ENCODE assay signal across 27 mouse cellular contexts in the genomic region with DNA sequence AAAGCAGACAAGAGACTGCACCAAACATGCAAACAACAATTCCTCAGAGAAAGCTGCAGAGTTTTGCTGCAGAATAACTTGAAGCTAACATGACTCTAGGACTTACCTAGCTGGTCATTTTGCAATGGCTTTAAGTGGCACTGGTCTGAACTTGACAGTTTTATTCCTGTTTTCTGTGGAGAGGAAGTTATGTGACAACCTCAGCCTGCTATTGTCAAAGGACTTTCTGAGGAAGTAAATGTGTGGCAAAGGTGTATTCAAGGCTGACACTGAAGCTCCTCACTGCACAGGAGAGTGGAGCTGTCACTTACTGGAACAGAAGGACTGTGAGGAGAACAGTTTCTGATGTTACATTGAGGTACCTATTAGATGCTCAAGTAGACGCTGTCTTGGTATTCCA. TPM values are rescaled to one million over a fixed set of nuclear protein-coding genes. Genes with fewer than 3 reads are reported as not detected.
DNase-seq lines count a peak whose midpoint lies in the region; ATAC-seq and TF ChIP-seq lines count a peak whose summit lies in the region.
"Had no signal": no experiment of that assay in that cellular context is flagged by ENCODE, and none has a peak within 500 bp of the region (broad histone marks: within the 10 kb centered on the region; RNA-seq: fewer than 3 reads in every experiment).

No protein-coding gene starts in this region.

- no peak overlapping the region for H3K4me2 ChIP-seq in liver, postnatal 0 days (ENCODE audit: low read depth, low read length)
- no peak overlapping the region for H3K4me2 ChIP-seq in liver, embryonic 11.5 days
- H3K4me2 ChIP-seq: heart, embryonic 13.5 days; hindbrain, embryonic 13.5 days; liver, embryonic 13.5 days; midbrain, embryonic 13.5 days; stomach, embryonic 15.5 days had no signal

- 0 out of 2 replicates have a peak, but pooled peaks cover 2% of the 10 kb centered on the region for H3K4me1 ChIP-seq in liver, postnatal 0 days (ENCODE audit: insufficient read depth)
- H3K4me1 ChIP-seq in liver, embryonic 11.5 days (replicated peaks; ENCODE audit: control insufficient read depth, insufficient read depth, low read length) = no peaks in the 10 kb centered on the region
- H3K4me1 ChIP-seq: forebrain, embryonic 10.5 days; hindbrain, embryonic 13.5 days; liver, embryonic 13.5 days; megakaryocyte, embryonic 14.5 days; midbrain, embryonic 13.5 days; stomach, embryonic 15.5 days had no signal

- no peaks in the 10 kb centered on the region for H3K27me3 ChIP-seq in liver, postnatal 0 days (ENCODE audit: insufficient read depth, low read length)
- H3K27me3 ChIP-seq in liver, embryonic 11.5 days (replicated peaks; ENCODE audit: control insufficient read depth, insufficient read depth, low read length) = no peaks in the 10 kb centered on the region
- H3K27me3 ChIP-seq: CH12.LX; heart, embryonic 13.5 days; hindbrain, embryonic 13.5 days; liver, embryonic 13.5 days; megakaryocyte, embryonic 14.5 days; midbrain, embryonic 13.5 days; stomach, embryonic 15.5 days had no signal

- peak overlapping the region; percentile 79 for H3K27ac ChIP-seq in liver, postnatal 0 days (ENCODE audit: low read depth)
- no peak overlapping the region for H3K27ac ChIP-seq in liver, embryonic 11.5 days (ENCODE audit: low read depth, low read length)
- H3K27ac ChIP-seq: forebrain, embryonic 10.5 days; heart, adult 2 months; heart, embryonic 13.5 days; hindbrain, embryonic 13.5 days; liver, embryonic 13.5 days; midbrain, embryonic 13.5 days; stomach, embryonic 15.5 days had no signal

- H3K4me3 ChIP-seq in liver, postnatal 0 days (ENCODE audit: low read depth, low read length) = no peak overlapping the region
- H3K4me3 ChIP-seq in liver, embryonic 11.5 days (ENCODE audit: low read depth, low read length) = no peak overlapping the region
- H3K4me3 ChIP-seq: forebrain, embryonic 10.5 days; heart, adult 2 months; heart, embryonic 13.5 days; hindbrain, embryonic 13.5 days; liver, embryonic 13.5 days; megakaryocyte, embryonic 14.5 days; midbrain, embryonic 13.5 days; stomach, embryonic 15.5 days had no signal

- no peak for DNase-seq in liver, postnatal 0 days
- no peak for DNase-seq in liver, embryonic 11.5 days (ENCODE audit: low spot score)
- peak; percentile 17 for DNase-seq in thymus, postnatal 25 days
- DNase-seq in thymus, postnatal 14 days = no peak
- DNase-seq in gastrocnemius, postnatal 10 days = no peak
- no peak for DNase-seq in frontal cortex, postnatal 14 days (ENCODE audit: low spot score in 2 of 2)
- DNase-seq: adrenal gland, postnatal 10 days; cerebellum, adult 2 months; cerebellum, postnatal 36 days; embryo, embryonic 11 days; gastrocnemius, postnatal 25 days; heart, adult 2 months; heart, postnatal 14 days; kidney, postnatal 10 days; liver, embryonic 13.5 days; right cerebral cortex, postnatal 14 days; spleen, adult 18-20 months had no signal

- H3K9ac ChIP-seq in liver, postnatal 0 days (replicated peaks) = no peak overlapping the region
- no peak overlapping the region for H3K9ac ChIP-seq in liver, embryonic 11.5 days (ENCODE audit: low read depth, low read length)
- H3K9ac ChIP-seq: heart, embryonic 13.5 days; hindbrain, embryonic 13.5 days; liver, embryonic 13.5 days; midbrain, embryonic 13.5 days; stomach, embryonic 15.5 days had no signal

- TF ChIP-seq EP300 in liver, postnatal 0 days (IDR thresholded peaks at IDR 0.05; ENCODE audit: low read depth) = no peak

- H3K36me3 ChIP-seq in liver, postnatal 0 days (replicated peaks; ENCODE audit: insufficient read depth, low read length) = peaks cover 27% of the 10 kb centered on the region
- H3K36me3 ChIP-seq in liver, embryonic 11.5 days (ENCODE audit: control insufficient read depth, insufficient read depth, low read length) = peaks cover 10% of the 10 kb centered on the region; the same call in 1 of the 2 replicates

- no peaks in the 10 kb centered on the region for H3K9me3 ChIP-seq in liver, postnatal 0 days (ENCODE audit: low read length)
- H3K9me3 ChIP-seq in liver, embryonic 11.5 days (ENCODE audit: control insufficient read depth, low read length) = no peaks in the 10 kb centered on the region
- H3K9me3 ChIP-seq: forebrain, embryonic 10.5 days; heart, embryonic 13.5 days; hindbrain, embryonic 13.5 days; liver, embryonic 13.5 days; megakaryocyte, embryonic 14.5 days; midbrain, embryonic 13.5 days; stomach, embryonic 15.5 days had no signal

- ATAC-seq in liver, postnatal 0 days = 0 out of 2 replicates have a peak, but pooled peaks have one; percentile 27
- ATAC-seq in liver, embryonic 11.5 days (replicated peaks; ENCODE audit: low FRiP score) = no peak
- peak; percentile 91 for ATAC-seq in megakaryocyte, adult 5-6 weeks (ENCODE audit: poor library complexity, severe bottlenecking)
- ATAC-seq: activated CD4-positive, CD25-positive, alpha-beta regulatory T cell, adult 4 months; forebrain, embryonic 16.5 days; midbrain, embryonic 13.5 days had no signal

- 77% methylated on average over 1 of the region's 1 CpGs for WGBS in liver, postnatal 0 days (ENCODE audit: insufficient replicate concordance)
- 93% methylated on average over 1 of the region's 1 CpGs for WGBS in liver, embryonic 11.5 days

- TF ChIP-seq CTCF in liver, postnatal 0 days (IDR thresholded peaks at IDR 0.05; ENCODE audit: low read depth) = no peak

RNA-seq across cellular contexts. Expression of gene Tmem245, which starts 32.5 kb away (rescaled TPM):
- 1.3 and 2.0 TPM in 2 replicates for polyA plus RNA-seq in liver, postnatal 0 days (2015; fragmentation: Nextera tagmentation; extraction: Ambion mirVana)
- 6.4 and 7.2 TPM in 2 replicates for polyA plus RNA-seq in liver, embryonic 11.5 days (2014; fragmentation: Nextera tagmentation; extraction: Ambion mirVana)
- total RNA-seq in megakaryocyte, adult 5-6 weeks (2015) = 10.1 and 10.9 TPM in 2 replicates
- total RNA-seq in megakaryocyte, adult 5-6 weeks (2017) = 4.6 and 10.0 TPM in 2 replicates
- total RNA-seq in gastrocnemius, postnatal 10 days (2021) = 10 to 100 TPM; 22.7 to 23.9 TPM

RNA-seq across cellular contexts. Expression of gene Ctnnal1, which starts 49.8 kb away (rescaled TPM):
- polyA plus RNA-seq in liver, postnatal 0 days (2015; fragmentation: Nextera tagmentation; extraction: Ambion mirVana) = 4.3 and 5.1 TPM in 2 replicates
- polyA plus RNA-seq in liver, embryonic 11.5 days (2014; fragmentation: Nextera tagmentation; extraction: Ambion mirVana) = 16.5 and 20.0 TPM in 2 replicates
- 0.73 and 2.5 TPM in 2 replicates for total RNA-seq in megakaryocyte, adult 5-6 weeks (2015)
- total RNA-seq in megakaryocyte, adult 5-6 weeks (2017) = 1.7 and 1.9 TPM in 2 replicates
- total RNA-seq in gastrocnemius, postnatal 10 days (2021) = 10 to 100 TPM; 15.2 to 15.5 TPM

Comparison
In these comparisons a context has a peak if more than half of its experiments do, and no peak if none do; other contexts are left out.
1. RNA of gene Ctnnal1, which starts 49.8 kb away (total RNA-seq): 15.2 to 15.5 TPM in gastrocnemius, postnatal 10 days; 0.73 to 2.5 TPM in megakaryocyte, adult 5-6 weeks; every median in the first group is over 4 times any median in the second.